Mouse (Mus musculus) heart, embryonic 16.5 days (tissue): ENCODE measurements around the gene Dnajc25. TPM values are rescaled to one million over a fixed set of nuclear protein-coding genes. Genes with fewer than 3 reads are reported as not detected.

ENCODE experiments used
- ATAC-seq: fragments of 200-750 bp; cut with Nextera tagmentation; replicated peaks from 2 replicates; pipeline ENCODE4 v1.8.0; 2017; ENCODE audit warnings: moderate number of reproducible peaks; ENCODE audit not compliant: insufficient read depth, low FRiP score; ENCODE audit errors: extremely low read depth
- H3K27ac ChIP-seq: fragments of 300-500 bp; sonication (generic); 2 replicates; pipeline ENCODE4 v1.5.1; 2014; ENCODE audit warnings: mild to moderate bottlenecking, low read length, control low read depth, moderate library complexity
- H3K27me3 ChIP-seq: fragments of 300-500 bp; sonication (generic); 2 replicates; pipeline ENCODE4 v1.6.1; 2014; ENCODE audit warnings: low read length, mixed read lengths; ENCODE audit not compliant: control insufficient read depth, insufficient read depth
- H3K36me3 ChIP-seq: fragments of 300-500 bp; sonication (generic); 2 replicates; pipeline ENCODE4 v1.6.1; 2014; ENCODE audit not compliant: control insufficient read depth, insufficient read depth
- H3K4me1 ChIP-seq: fragments of 300-500 bp; sonication (generic); 2 replicates; pipeline ENCODE4 v1.6.1; 2014; ENCODE audit warnings: low read length, mixed read lengths; ENCODE audit not compliant: control insufficient read depth, insufficient read depth
- H3K4me2 ChIP-seq: fragments of 300-500 bp; sonication (generic); 2 replicates; pipeline ENCODE4 v1.6.1; 2014; ENCODE audit warnings: low read depth, mild to moderate bottlenecking, control low read depth, low read length
- H3K4me3 ChIP-seq: fragments of 300-500 bp; sonication (generic); 2 replicates; pipeline ENCODE4 v1.5.1; 2014; ENCODE audit warnings: mild to moderate bottlenecking, control low read depth, low read length
- H3K9ac ChIP-seq: fragments of 300-500 bp; sonication (generic); 2 replicates; pipeline ENCODE4 v1.6.1; 2014; ENCODE audit warnings: low read length, control low read depth
- H3K9me3 ChIP-seq: fragments of 300-500 bp; sonication (generic); replicated peaks from 2 replicates; pipeline ENCODE4 v1.6.1; 2016; ENCODE audit warnings: low read length; ENCODE audit not compliant: control insufficient read depth
- WGBS: fragments of 180-500 bp; shearing (Covaris S2); extraction: QIAGEN DNeasy Blood & Tissue Kit; methylation state at CpG from one replicate; pipeline ENCODE4 v1.1.7; 2014; 5-methylcytosine and 5-hydroxymethylcytosine counted together
- polyA plus RNA-seq: library from polyadenylated mRNA; unstranded; fragments of >200 nt; fragmentation: Nextera tagmentation; extraction: Ambion mirVana; gene quantifications from 2 replicates; pipeline ENCODE4 v1.2.1, GENCODE M21; 2015

Gene Dnajc25
- polyA plus RNA-seq, 1 experiment from 2014 or later = 7.9 TPM

GRCm38 (mm10) chr4:59009696-59010095, 14.8 kb downstream of the Dnajc25 start:
- no peak overlapping the region for H3K9ac ChIP-seq
- 74% methylated on average over 4 of the region's 4 CpGs for WGBS
- no peaks in the 10 kb centered on the region for H3K36me3 ChIP-seq
- no peak overlapping the region for H3K4me2 ChIP-seq
- no peak overlapping the region for H3K27ac ChIP-seq
- H3K4me1 ChIP-seq = peaks cover 27% of the 10 kb centered on the region
- no peak overlapping the region for H3K4me3 ChIP-seq
- ATAC-seq = no peak
- no peaks in the 10 kb centered on the region for H3K9me3 ChIP-seq
- H3K27me3 ChIP-seq = no peaks in the 10 kb centered on the region

GRCm38 (mm10) chr4:59011446-59011845, 16.6 kb downstream of the Dnajc25 start:
- Histone ChIP-seq H3K4me2 (no peak overlapping the region), H3K27me3 (no peaks in the 10 kb centered on the region), H3K27ac (no peak overlapping the region), H3K9me3 (no peaks in the 10 kb centered on the region), H3K36me3 (no peaks in the 10 kb centered on the region), H3K4me3 (no peak overlapping the region), H3K9ac (no peak overlapping the region), H3K4me1 (peaks cover 14% of the 10 kb centered on the region)
- no peak for ATAC-seq
- 35% methylated on average over 3 of the region's 3 CpGs for WGBS

DNA sequence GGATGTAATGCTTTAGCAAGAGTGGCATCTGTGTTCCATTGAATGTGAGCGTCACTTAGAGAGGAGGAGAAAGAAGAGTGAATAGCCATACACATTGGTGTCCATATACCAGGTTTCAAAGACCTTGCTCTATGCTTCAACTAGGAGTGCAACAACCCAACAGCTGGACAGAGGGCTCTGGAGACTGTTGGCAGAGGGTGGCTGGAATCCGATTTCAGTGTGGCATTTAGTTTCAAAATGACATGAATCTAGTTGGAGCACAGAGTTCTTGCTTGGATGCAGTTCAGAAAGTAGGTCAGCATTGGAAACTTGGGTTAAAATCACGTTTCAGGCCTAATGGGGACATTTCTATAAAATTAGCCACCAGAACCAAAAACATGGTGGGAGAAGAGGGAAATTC, 20.3 kb downstream of the Dnajc25 start:
- H3K4me1 ChIP-seq = peaks cover 10% of the 10 kb centered on the region
- H3K9me3 ChIP-seq = no peaks in the 10 kb centered on the region
- no peaks in the 10 kb centered on the region for H3K27me3 ChIP-seq
- H3K4me3 ChIP-seq = no peak overlapping the region
- H3K9ac ChIP-seq = no peak overlapping the region
- WGBS = 87% methylated on average over 3 of the region's 3 CpGs
- H3K27ac ChIP-seq = no peak overlapping the region
- ATAC-seq = no peak
- H3K36me3 ChIP-seq = peaks cover 18% of the 10 kb centered on the region
- H3K4me2 ChIP-seq = no peak overlapping the region

- Histone ChIP-seq H3K4me2 (no peak overlapping the region), H3K4me3 (no peak overlapping the region), H3K9me3 (no peaks in the 10 kb centered on the region), H3K4me1 (peaks cover 3% of the 10 kb centered on the region; the same call in 1 of the 2 replicates), H3K27me3 (no peaks in the 10 kb centered on the region), H3K27ac (no peak overlapping the region), H3K36me3 (peaks cover 21% of the 10 kb centered on the region), H3K9ac (no peak overlapping the region)
- no peak for ATAC-seq
- 84% methylated on average over 2 of the region's 2 CpGs for WGBS
Measured at GRCm38 (mm10) chr4:59016922-59017321, 22.1 kb downstream of the Dnajc25 start.

DNA sequence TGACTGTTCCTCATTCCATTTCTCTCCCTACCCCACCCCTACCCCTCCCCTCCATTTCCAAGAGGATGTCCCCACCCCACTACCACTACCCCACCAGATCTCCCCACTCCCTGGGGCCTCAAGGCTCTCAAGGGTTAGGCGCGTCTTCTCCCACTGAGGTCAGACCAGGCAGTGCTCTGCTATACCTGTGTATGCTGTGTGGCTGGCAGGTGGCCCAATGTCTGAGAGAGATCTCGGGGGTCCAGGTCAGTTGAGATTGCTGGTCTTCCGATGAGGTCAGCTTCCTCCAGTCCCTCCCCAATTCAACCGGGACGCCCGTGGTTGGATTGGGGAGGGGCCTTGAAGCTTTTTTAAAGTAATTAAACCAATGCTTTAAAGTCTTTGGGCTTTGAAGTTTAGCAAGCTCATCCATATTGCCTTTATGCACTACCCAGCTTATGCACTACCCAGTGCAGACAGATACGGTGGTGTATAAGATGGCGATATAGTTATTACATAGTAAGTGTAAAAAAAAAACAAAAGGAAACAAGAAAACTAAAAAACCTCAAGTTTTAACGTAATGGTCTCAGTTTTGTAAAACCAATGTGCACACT, 39.6 kb downstream of the Dnajc25 start:
- no peak for ATAC-seq
- Histone ChIP-seq H3K4me3 (peak overlapping the region; percentile 79), H3K27ac (no peak overlapping the region), H3K9ac (peak overlapping the region; percentile 83), H3K9me3 (peaks cover 1% of the 10 kb centered on the region; the same call in 1 of the 2 replicates), H3K4me2 (peak overlapping the region; percentile 74), H3K27me3 (no peaks in the 10 kb centered on the region), H3K36me3 (no peaks in the 10 kb centered on the region), H3K4me1 (0 out of 2 replicates have a peak, but pooled peaks cover 2% of the 10 kb centered on the region)
- WGBS = 77% methylated on average over 10 of the region's 10 CpGs

- Histone ChIP-seq H3K4me1 (0 out of 2 replicates have a peak, but pooled peaks cover 2% of the 10 kb centered on the region), H3K4me2 (peak within 1 kb of the TSS; percentile 74), H3K27ac (peak within 1 kb of the TSS; percentile 6; the same call in 1 of the 2 replicates), H3K9me3 (no peaks in the 10 kb centered on the region), H3K27me3 (no peaks in the 10 kb centered on the region), H3K4me3 (peak within 1 kb of the TSS; percentile 79), H3K36me3 (no peaks in the 10 kb centered on the region), H3K9ac (peak within 1 kb of the TSS; percentile 83)
- 6% methylated on average over 74 of the region's 76 CpGs for WGBS
- ATAC-seq = peak; percentile 87
Measured at GRCm38 (mm10) chr4:59034918-59035785, 40.3 kb downstream of the Dnajc25 start, which contains the start of gene Gng10. Gene Gng10 (plus strand): TSS chr4:59035088.

- ATAC-seq = no peak
- H3K4me3 ChIP-seq = peak overlapping the region; percentile 79
- H3K36me3 ChIP-seq = no peaks in the 10 kb centered on the region
- H3K27ac ChIP-seq = no peak overlapping the region
- peak overlapping the region; percentile 74 for H3K4me2 ChIP-seq
- H3K27me3 ChIP-seq = no peaks in the 10 kb centered on the region
- 70% methylated on average over 18 of the region's 18 CpGs for WGBS
- H3K4me1 ChIP-seq = 0 out of 2 replicates have a peak, but pooled peaks cover 2% of the 10 kb centered on the region
- H3K9me3 ChIP-seq = no peaks in the 10 kb centered on the region
- H3K9ac ChIP-seq = peak overlapping the region; percentile 83; the same call in 1 of the 2 replicates
Measured at GRCm38 (mm10) chr4:59035786-59036350, 41.0 kb downstream of the Dnajc25 start.

DNA sequence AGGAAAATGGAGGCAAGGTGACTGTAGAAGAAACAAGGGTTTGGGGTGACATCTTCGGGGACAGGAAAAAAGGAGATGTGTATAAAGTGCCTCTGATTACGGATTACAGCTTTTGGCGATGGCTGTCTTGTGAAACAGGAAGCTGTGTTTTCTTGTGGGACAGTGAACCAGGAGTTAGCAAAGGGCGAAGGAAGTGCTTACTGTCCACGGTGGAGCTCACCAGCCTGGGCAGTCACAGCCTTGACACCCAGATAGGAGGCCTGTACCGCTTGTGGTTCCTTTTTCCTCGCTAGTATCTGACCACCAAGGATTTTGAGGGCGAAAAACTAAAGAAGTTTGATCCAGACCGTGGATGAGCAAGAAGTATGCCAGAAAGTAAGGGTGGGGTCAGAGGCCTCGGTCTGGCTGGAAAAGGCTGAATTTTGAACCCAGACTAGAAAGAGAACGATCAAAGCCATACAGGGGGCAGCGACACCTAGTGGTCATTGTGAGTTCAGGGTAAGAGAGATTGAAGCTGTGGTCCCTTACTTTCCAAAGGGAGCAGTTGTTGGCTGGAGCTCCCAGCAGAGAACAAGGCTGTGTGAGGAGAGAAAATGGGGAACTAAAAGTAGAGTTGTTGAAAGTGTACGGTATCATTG, 41.7 kb downstream of the Dnajc25 start:
- H3K4me2 ChIP-seq = no peak overlapping the region
- no peak overlapping the region for H3K9ac ChIP-seq
- H3K36me3 ChIP-seq = no peaks in the 10 kb centered on the region
- WGBS = 41% methylated on average over 13 of the region's 13 CpGs
- no peaks in the 10 kb centered on the region for H3K27me3 ChIP-seq
- H3K9me3 ChIP-seq = no peaks in the 10 kb centered on the region
- no peak for ATAC-seq
- H3K4me3 ChIP-seq = no peak overlapping the region
- H3K27ac ChIP-seq = no peak overlapping the region
- H3K4me1 ChIP-seq = 0 out of 2 replicates have a peak, but pooled peaks cover 2% of the 10 kb centered on the region
